Mouse (Mus musculus) testis, postnatal 14 days (tissue): Measurements from ENCODE around the gene Zbtb20.

Experiments
- DNase-seq: peaks from one replicate; pipeline ENCODE4 v3.0.0; 2021; ENCODE audit warnings: low spot score

Zbtb20 gene

GRCm38 (mm10) chr16:43080403-43080802 is 204.7 kb downstream of the Zbtb20 start:
- no peak for DNase-seq

- no peak for DNase-seq
These were observed 205.4 kb downstream of the Zbtb20 start for GRCm38 (mm10) chr16:43080923-43081702.

GRCm38 (mm10) chr16:43081995-43082394 is 206.3 kb downstream of the Zbtb20 start:
- DNase-seq: no peak

DNA sequence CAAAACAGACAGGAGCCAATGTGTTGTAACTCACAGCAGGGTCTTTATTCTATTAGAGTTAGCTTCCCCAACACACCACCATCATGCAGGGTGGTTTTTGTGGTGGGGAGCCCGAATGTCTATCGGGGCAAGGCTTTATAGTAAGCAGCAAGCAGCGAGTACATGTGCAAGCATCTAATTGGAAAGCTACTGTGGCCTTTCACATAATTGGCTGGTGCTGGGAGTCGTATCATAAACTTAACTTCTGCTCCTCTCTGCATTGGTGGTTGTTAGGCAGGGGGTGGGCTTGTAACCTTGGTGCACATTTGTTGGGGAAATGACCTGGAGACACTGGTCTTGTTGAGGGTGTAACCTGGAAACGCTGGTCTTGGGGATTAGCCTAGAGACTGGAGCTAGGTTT is 207.1 kb downstream of the Zbtb20 start:
- no peak for DNase-seq

GRCm38 (mm10) chr16:43090188-43090587 is 214.5 kb downstream of the Zbtb20 start:
- no peak for DNase-seq

DNA sequence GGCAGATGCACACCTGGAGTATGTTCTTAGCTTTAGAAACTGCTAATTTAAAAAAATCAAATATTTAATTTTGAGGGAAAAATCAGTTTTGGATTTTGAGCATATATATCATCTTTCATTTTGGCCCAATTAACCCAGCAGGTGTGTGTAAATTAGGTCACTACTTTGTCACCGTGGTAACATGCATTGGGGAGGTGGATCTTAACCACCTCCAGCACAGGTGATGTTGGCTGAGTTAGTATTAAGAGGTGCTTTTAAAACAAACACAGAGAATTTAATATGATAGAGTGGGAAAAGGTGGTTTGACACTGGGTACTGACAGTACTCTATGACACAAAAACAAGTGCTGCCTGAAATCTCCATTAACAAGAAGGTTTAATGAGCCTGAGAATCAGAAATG is 218.5 kb downstream of the Zbtb20 start:
- DNase-seq: no peak

DNA sequence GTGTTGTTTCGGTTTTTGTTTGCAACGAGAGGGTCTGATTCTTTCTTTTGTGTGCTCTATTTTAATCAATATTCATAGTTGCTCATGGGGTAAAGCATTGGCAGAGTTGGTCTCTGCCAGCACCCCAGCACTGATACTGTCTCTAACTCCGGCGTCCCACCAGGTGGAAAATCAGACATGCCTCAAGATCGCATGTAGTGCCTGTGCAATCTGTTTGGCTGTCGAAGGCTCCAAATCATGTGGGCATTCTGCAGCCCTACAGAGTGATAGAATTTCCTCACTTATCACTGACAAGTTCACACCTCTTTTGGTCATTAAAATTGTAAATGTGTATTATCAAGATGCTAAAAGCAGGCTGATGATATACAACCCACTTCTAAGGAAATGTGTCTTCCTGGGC is 219.1 kb downstream of the Zbtb20 start:
- no peak for DNase-seq

GRCm38 (mm10) chr16:43096040-43096439 is 220.4 kb downstream of the Zbtb20 start:
- DNase-seq: no peak

DNA sequence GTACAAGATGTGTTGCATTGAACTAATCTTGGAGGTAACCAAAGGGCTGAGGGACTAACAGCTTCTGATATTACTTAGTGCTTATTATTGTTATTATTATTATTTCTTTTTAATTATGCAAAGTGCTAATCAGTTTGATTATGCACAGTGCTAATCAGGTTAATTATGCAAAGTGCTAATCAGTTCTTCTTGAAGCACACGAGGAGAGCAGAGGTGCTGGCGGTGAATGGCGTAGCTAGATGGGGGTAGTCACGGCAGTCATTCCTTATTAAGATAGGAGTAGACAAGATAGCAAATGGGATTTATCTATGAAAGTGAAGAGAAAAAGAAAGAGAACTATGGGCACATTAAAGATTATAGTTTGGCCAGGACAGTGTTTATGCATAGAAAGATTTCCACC is 222.5 kb downstream of the Zbtb20 start:
- DNase-seq: no peak

GRCm38 (mm10) chr16:43098666-43099065 is 223.0 kb downstream of the Zbtb20 start:
- no peak for DNase-seq

DNA sequence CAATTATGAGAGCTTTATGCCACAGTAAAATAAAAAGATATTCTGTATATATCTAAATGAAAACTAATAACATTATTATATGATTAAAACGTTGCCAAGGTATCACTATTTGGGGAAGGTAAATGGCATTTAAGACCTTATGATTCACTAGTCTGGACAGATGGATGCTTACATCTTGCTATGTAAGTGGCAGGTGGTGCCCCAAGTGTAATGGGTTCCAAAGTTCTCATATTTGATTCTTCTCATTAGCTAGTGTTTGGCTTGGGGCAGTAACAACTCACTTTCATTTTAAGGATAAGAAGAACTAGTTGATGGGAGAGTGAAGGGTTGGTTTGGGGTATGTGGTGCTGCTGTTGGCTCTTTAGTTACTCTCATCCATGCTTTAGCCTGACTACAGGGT is 235.6 kb downstream of the Zbtb20 start:
- DNase-seq: no peak

DNA sequence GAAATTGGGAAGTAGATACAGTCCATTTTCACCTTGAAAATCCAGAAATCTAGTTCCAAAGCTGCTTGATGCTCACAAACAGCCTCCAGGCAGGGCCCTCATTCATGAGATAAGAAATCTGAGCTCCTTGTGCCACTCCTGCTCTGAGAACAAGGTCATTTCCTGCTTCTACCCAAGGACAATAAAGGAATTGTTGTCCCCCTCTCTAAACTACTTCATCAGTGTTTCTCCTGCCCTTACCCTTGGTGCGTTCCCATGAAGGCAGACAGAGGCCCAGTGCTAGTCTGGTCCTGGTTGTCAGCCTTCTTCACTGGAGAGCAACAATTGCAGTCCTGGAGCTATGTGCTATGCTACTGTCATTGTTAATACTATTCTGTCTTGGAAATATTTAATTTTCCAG is 238.3 kb downstream of the Zbtb20 start:
- no peak for DNase-seq

- DNase-seq: no peak
These were observed 254.3 kb downstream of the Zbtb20 start for GRCm38 (mm10) chr16:43129966-43130365.

GRCm38 (mm10) chr16:43130583-43130982 is 254.9 kb downstream of the Zbtb20 start:
- no peak for DNase-seq

GRCm38 (mm10) chr16:43131077-43131476 is 255.4 kb downstream of the Zbtb20 start:
- no peak for DNase-seq

GRCm38 (mm10) chr16:43168506-43168905 is 292.8 kb downstream of the Zbtb20 start:
- no peak for DNase-seq

GRCm38 (mm10) chr16:43169273-43169905 is 293.7 kb downstream of the Zbtb20 start:
- DNase-seq: no peak

DNA sequence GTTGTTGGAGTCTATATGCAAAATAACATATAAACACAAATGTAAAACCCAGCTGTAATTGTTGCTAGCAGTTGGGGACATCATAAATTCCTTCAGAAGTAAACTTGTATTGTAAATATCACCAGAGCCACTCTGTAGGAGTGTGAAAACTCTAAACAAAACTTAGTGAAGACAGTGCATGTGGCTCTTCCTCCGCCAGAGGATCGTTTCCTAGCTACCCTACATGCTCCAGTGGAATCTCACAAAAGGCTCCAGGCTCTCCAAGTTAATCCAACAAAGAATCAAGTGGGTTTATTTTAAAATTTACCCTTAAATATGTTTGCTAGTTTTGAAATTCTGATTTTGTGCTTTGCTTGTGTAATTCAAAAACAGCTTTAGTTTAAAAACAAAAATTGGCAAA is 296.5 kb downstream of the Zbtb20 start:
- DNase-seq: no peak

GRCm38 (mm10) chr16:43172912-43173311 is 297.2 kb downstream of the Zbtb20 start:
- DNase-seq: no peak

DNA sequence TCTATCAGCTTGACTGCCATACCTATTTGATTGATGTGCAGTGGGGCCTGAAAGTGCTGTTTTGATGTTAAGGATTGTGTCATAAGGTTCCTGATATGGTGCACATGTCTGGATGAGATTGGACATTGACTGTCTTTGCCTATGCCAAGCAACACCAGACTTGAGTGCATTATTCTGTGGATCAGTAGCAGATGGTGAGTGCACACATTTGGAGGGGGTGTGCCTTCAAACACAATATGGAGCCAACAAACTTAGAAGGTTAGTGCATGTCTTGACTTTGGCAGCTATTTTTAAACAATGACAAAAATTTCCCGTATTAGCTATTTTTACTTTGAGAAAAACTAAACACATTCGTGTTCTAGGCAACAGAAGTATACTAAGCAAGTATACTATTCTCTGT is 299.1 kb downstream of the Zbtb20 start:
- DNase-seq: no peak

- no peak for DNase-seq
These were observed 305.4 kb downstream of the Zbtb20 start for GRCm38 (mm10) chr16:43181038-43181437.

- DNase-seq: no peak
These were observed 314.7 kb downstream of the Zbtb20 start for GRCm38 (mm10) chr16:43190390-43190789.

DNA sequence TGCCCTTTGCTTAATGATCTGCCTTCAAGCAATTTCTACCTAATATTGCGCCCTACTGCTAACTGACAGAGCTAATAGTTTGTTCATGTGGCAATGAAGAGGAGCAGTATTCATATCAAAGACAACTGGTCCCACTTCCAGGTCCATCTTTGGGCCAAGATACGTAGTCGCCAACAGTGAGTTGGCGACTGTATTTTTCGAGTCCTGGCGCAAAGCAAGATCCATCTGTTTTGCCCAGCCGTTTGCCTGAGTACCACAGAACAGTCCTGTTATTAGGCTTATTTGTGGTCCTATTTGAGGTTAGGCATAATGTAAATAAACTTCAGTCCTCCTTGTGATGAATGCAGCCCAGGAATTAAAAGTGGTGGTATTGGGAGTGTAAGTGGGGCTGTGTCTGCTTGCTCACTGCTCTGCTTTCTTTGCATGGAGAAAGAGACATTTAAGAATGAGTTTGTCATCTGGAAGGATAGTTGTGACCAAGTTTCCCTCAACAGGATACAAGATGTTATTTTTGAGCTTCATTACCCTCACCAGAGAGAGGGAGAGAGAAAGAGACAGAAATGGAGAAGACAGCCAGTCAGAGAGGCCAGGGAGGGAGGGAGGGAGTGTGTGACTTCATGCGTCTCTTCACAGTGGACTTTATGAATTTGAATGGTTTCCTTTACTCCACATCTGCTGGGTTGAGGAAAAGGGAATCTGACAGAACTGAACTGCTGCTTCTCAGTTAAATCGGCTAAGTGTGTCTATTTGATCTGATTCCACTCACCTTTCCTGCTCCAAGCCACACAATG is 315.6 kb downstream of the Zbtb20 start:
- no peak for DNase-seq
